In genomic region chr13:53822061-53822460, GRCm38 (mm10) we compare ENCODE assay signal across 19 mouse cellular contexts.
DNase-seq lines count a peak whose midpoint lies in the region; ATAC-seq and TF ChIP-seq lines count a peak whose summit lies in the region.
"Had no signal": no experiment of that assay in that cellular context is flagged by ENCODE, and none has a peak within 500 bp of the region (broad histone marks: within the 10 kb centered on the region; RNA-seq: fewer than 3 reads in every experiment).

No protein-coding gene starts in this region.

- peak; percentile 97 for DNase-seq in heart, adult 11 months
- DNase-seq in heart, embryonic 10.5 days (ENCODE audit: low spot score) = no peak
- peak; percentile 11 for DNase-seq in lung, postnatal 10 days
- no peak for DNase-seq in lung, postnatal 36 days
- peak; percentile 58 for DNase-seq in kidney, postnatal 0 days (ENCODE audit: low spot score)
- DNase-seq in left cerebral cortex, postnatal 10 days (ENCODE audit: extremely low spot score in 1 of 2, low spot score in 2 of 2) = no peak
- DNase-seq: adrenal gland, postnatal 14 days; cerebellum, adult 11 months; cerebellum, postnatal 25 days; embryo, embryonic 11 days; thymus, postnatal 14 days had no signal

- H3K4me1 ChIP-seq in heart, embryonic 10.5 days = no peaks in the 10 kb centered on the region
- H3K4me1 ChIP-seq in kidney, postnatal 0 days (replicated peaks; ENCODE audit: insufficient read depth, low read length) = no peaks in the 10 kb centered on the region
- no peaks in the 10 kb centered on the region for H3K4me1 ChIP-seq in liver, embryonic 12.5 days
- H3K4me1 ChIP-seq: hindbrain, embryonic 12.5 days; limb, embryonic 13.5 days; lung, embryonic 15.5 days had no signal

- no peak; the same call in 1 of the 2 replicates for ATAC-seq in kidney, postnatal 0 days (replicated peaks; ENCODE audit: low FRiP score, low read depth)
- ATAC-seq in liver, embryonic 12.5 days = no peak
- ATAC-seq: forebrain, embryonic 16.5 days had no signal

- no peaks in the 10 kb centered on the region for H3K36me3 ChIP-seq in heart, embryonic 10.5 days
- no peaks in the 10 kb centered on the region for H3K36me3 ChIP-seq in kidney, postnatal 0 days (ENCODE audit: insufficient read depth, low read length)
- no peaks in the 10 kb centered on the region for H3K36me3 ChIP-seq in liver, embryonic 12.5 days
- H3K36me3 ChIP-seq: G1E; hindbrain, embryonic 12.5 days; limb, embryonic 13.5 days; lung, embryonic 15.5 days had no signal

- H3K4me3 ChIP-seq in heart, embryonic 10.5 days = no peak overlapping the region
- H3K4me3 ChIP-seq in kidney, postnatal 0 days (replicated peaks; ENCODE audit: low read depth, low read length) = no peak overlapping the region
- H3K4me3 ChIP-seq in liver, embryonic 12.5 days = no peak overlapping the region
- H3K4me3 ChIP-seq: hindbrain, embryonic 12.5 days; limb, embryonic 13.5 days; lung, embryonic 15.5 days had no signal

- intact Hi-C loops in left cerebral cortex, postnatal 10 days (cut with DNase I) = no loop called here

- peak; percentile 17; the same call in 1 of the 2 replicates for TF ChIP-seq CTCF in kidney, postnatal 0 days (IDR thresholded peaks at IDR 0.05; ENCODE audit: low read depth)

- H3K4me2 ChIP-seq in kidney, postnatal 0 days (ENCODE audit: low read length) = no peak overlapping the region
- no peak overlapping the region for H3K4me2 ChIP-seq in liver, embryonic 12.5 days
- H3K4me2 ChIP-seq: hindbrain, embryonic 12.5 days; limb, embryonic 13.5 days; lung, embryonic 15.5 days; midbrain, embryonic 11.5 days had no signal

- H3K27ac ChIP-seq in heart, embryonic 10.5 days = no peak overlapping the region
- H3K27ac ChIP-seq in kidney, postnatal 0 days = no peak overlapping the region
- H3K27ac ChIP-seq in liver, embryonic 12.5 days = no peak overlapping the region
- H3K27ac ChIP-seq: hindbrain, embryonic 12.5 days; limb, embryonic 13.5 days; liver, embryonic 14.5 days; lung, embryonic 15.5 days had no signal

- H3K9ac ChIP-seq in kidney, postnatal 0 days (ENCODE audit: low read depth, low read length) = no peak overlapping the region
- H3K9ac ChIP-seq in liver, embryonic 12.5 days = no peak overlapping the region
- H3K9ac ChIP-seq: hindbrain, embryonic 12.5 days; limb, embryonic 13.5 days; liver, embryonic 14.5 days; lung, embryonic 15.5 days had no signal

- 75% methylated on average over 8 of the region's 8 CpGs for WGBS in heart, embryonic 10.5 days
- WGBS in kidney, postnatal 0 days = 64% methylated on average over 8 of the region's 8 CpGs
- 51% methylated on average over 8 of the region's 8 CpGs for WGBS in liver, embryonic 12.5 days (ENCODE audit: insufficient replicate concordance)

- H3K27me3 ChIP-seq in heart, embryonic 10.5 days (ENCODE audit: insufficient read depth, poor library complexity, severe bottlenecking) = no peaks in the 10 kb centered on the region
- no peaks in the 10 kb centered on the region for H3K27me3 ChIP-seq in kidney, postnatal 0 days (ENCODE audit: insufficient read depth, low read length)
- no peaks in the 10 kb centered on the region for H3K27me3 ChIP-seq in liver, embryonic 12.5 days (replicated peaks)
- H3K27me3 ChIP-seq: hindbrain, embryonic 12.5 days; lung, embryonic 15.5 days had no signal

- H3K9me3 ChIP-seq in heart, embryonic 10.5 days = no peaks in the 10 kb centered on the region
- no peaks in the 10 kb centered on the region for H3K9me3 ChIP-seq in kidney, postnatal 0 days (replicated peaks; ENCODE audit: low read length)
- H3K9me3 ChIP-seq in liver, embryonic 12.5 days (replicated peaks) = no peaks in the 10 kb centered on the region
- H3K9me3 ChIP-seq: hindbrain, embryonic 12.5 days; limb, embryonic 13.5 days; lung, embryonic 15.5 days had no signal

Comparison
In these comparisons a context has a peak if more than half of its experiments do, and no peak if none do; other contexts are left out.
1. DNase-seq: peak in heart, adult 11 months (single experiment), lung, postnatal 10 days (single experiment) and kidney, postnatal 0 days (single experiment); none in heart, embryonic 10.5 days (single experiment), lung, postnatal 36 days (single experiment) and left cerebral cortex, postnatal 10 days (0 of 2).